Comparison of ENCODE assay signal across 9 mouse cellular contexts in genomic region chr3:86129757-86130156, GRCm38 (mm10). TPM values are rescaled to one million over a fixed set of nuclear protein-coding genes. Genes with fewer than 3 reads are reported as not detected.
A peak's percentile ranks its signal among the peaks of the same experiment; 100 is the strongest.
DNase-seq lines count a peak whose midpoint lies in the region; ATAC-seq and TF ChIP-seq lines count a peak whose summit lies in the region.
"Had no signal": no experiment of that assay in that cellular context is flagged by ENCODE, and none has a peak within 500 bp of the region (broad histone marks: within the 10 kb centered on the region; RNA-seq: fewer than 3 reads in every experiment).

No protein-coding gene starts in this region.

- no peaks in the 10 kb centered on the region for H3K9me3 ChIP-seq in intestine, embryonic 14.5 days (ENCODE audit: control insufficient read depth, low read length)
- H3K9me3 ChIP-seq in intestine, embryonic 15.5 days, result no peaks in the 10 kb centered on the region
- H3K9me3 ChIP-seq: limb, embryonic 12.5 days had no signal

- peak; percentile 31; the same call in 1 of the 2 replicates for TF ChIP-seq CTCF in small intestine, adult 2 months (IDR thresholded peaks at IDR 0.05; ENCODE audit: extremely low read depth, insufficient read length, insufficient replicate concordance, low read depth, low read length)

- no peak overlapping the region for H3K9ac ChIP-seq in intestine, embryonic 14.5 days (ENCODE audit: low read length)
- H3K9ac ChIP-seq in intestine, embryonic 15.5 days, result no peak overlapping the region
- H3K9ac ChIP-seq: limb, embryonic 12.5 days had no signal

- peaks cover 44% of the 10 kb centered on the region for H3K36me3 ChIP-seq in intestine, embryonic 14.5 days (ENCODE audit: control insufficient read depth, insufficient read depth, low read length)
- H3K36me3 ChIP-seq in intestine, embryonic 15.5 days, result peaks cover 12% of the 10 kb centered on the region; the same call in 1 of the 2 replicates
- peaks cover 43% of the 10 kb centered on the region for H3K36me3 ChIP-seq in small intestine, adult 2 months (ENCODE audit: control insufficient read depth, insufficient read depth, low read length)

- no peak for TF ChIP-seq POLR2A in small intestine, adult 2 months (IDR thresholded peaks at IDR 0.05; ENCODE audit: low read depth, low read length)

- no peak overlapping the region for H3K4me3 ChIP-seq in intestine, embryonic 14.5 days (ENCODE audit: low read depth, low read length)
- H3K4me3 ChIP-seq in intestine, embryonic 15.5 days (replicated peaks), result no peak overlapping the region
- H3K4me3 ChIP-seq in small intestine, adult 2 months (ENCODE audit: low read depth, low read length), result no peak overlapping the region
- H3K4me3 ChIP-seq: limb, embryonic 12.5 days had no signal

- no peak overlapping the region for H3K4me2 ChIP-seq in intestine, embryonic 14.5 days (ENCODE audit: low read length)
- no peak overlapping the region for H3K4me2 ChIP-seq in intestine, embryonic 15.5 days (replicated peaks)
- H3K4me2 ChIP-seq: limb, embryonic 12.5 days had no signal

- DNase-seq in intestine, embryonic 14.5 days (ENCODE audit: low spot score), result peak; percentile 84
- DNase-seq in adrenal gland, postnatal 14 days, result peak; percentile 79
- DNase-seq in embryo, embryonic 9.5 days (ENCODE audit: extremely low spot score), result peak; percentile 73
- DNase-seq in heart, postnatal 4 days, result peak; percentile 84
- DNase-seq in layer of hippocampus, postnatal 36 days, result peak; percentile 48 to 70

- no peaks in the 10 kb centered on the region for H3K4me1 ChIP-seq in intestine, embryonic 14.5 days (replicated peaks; ENCODE audit: control insufficient read depth, insufficient read depth, low read length)
- no peaks in the 10 kb centered on the region for H3K4me1 ChIP-seq in intestine, embryonic 15.5 days (replicated peaks)
- H3K4me1 ChIP-seq in small intestine, adult 2 months (ENCODE audit: control insufficient read depth, insufficient read depth, insufficient read length, low read length), result no peaks in the 10 kb centered on the region
- H3K4me1 ChIP-seq: limb, embryonic 12.5 days had no signal

- WGBS in intestine, embryonic 14.5 days, result 15% methylated on average over 6 of the region's 6 CpGs
- 17% methylated on average over 6 of the region's 6 CpGs for WGBS in intestine, embryonic 15.5 days
- 25% methylated on average over 6 of the region's 6 CpGs for WGBS in small intestine, adult 2 months

- ATAC-seq in intestine, embryonic 14.5 days (replicated peaks; ENCODE audit: low FRiP score, low TSS enrichment, low read depth), result no peak
- no peak for ATAC-seq in intestine, embryonic 15.5 days
- 0 out of 2 replicates have a peak, but pooled peaks have one; percentile 64 for ATAC-seq in megakaryocyte-erythroid progenitor cell, adult 5-6 weeks (replicated peaks; ENCODE audit: low FRiP score, low TSS enrichment, poor library complexity, severe bottlenecking)

- H3K27me3 ChIP-seq in intestine, embryonic 14.5 days (replicated peaks; ENCODE audit: control insufficient read depth, insufficient read depth, low read length), result no peaks in the 10 kb centered on the region
- no peaks in the 10 kb centered on the region for H3K27me3 ChIP-seq in intestine, embryonic 15.5 days (replicated peaks)
- H3K27me3 ChIP-seq in small intestine, adult 2 months (ENCODE audit: control insufficient read depth, insufficient read depth, low read length), result no peaks in the 10 kb centered on the region
- H3K27me3 ChIP-seq: limb, embryonic 12.5 days had no signal

- H3K27ac ChIP-seq in intestine, embryonic 14.5 days (ENCODE audit: low read depth), result no peak overlapping the region
- no peak overlapping the region for H3K27ac ChIP-seq in intestine, embryonic 15.5 days
- H3K27ac ChIP-seq in small intestine, adult 2 months (ENCODE audit: insufficient read depth, low read depth, low read length), result no peak overlapping the region
- H3K27ac ChIP-seq: limb, embryonic 12.5 days had no signal

RNA-seq across cellular contexts. Expression of gene Rps3a1, which starts 12.7 kb away (rescaled TPM):
- polyA plus RNA-seq in intestine, embryonic 14.5 days (2014; fragmentation: Nextera tagmentation; extraction: Ambion mirVana), result 1,532 and 1,540 TPM in 2 replicates
- polyA plus RNA-seq in intestine, embryonic 15.5 days (2015; fragmentation: Nextera tagmentation; extraction: Ambion mirVana), result 1,281 and 1,419 TPM in 2 replicates
- 771 and 936 TPM in 2 replicates for total RNA-seq in adrenal gland, postnatal 14 days (2021)
- 100 to 1,000 TPM; 752 to 761 TPM for total RNA-seq in heart, postnatal 4 days (2021)
- 100 to 1,000 TPM; 392 to 411 TPM for total RNA-seq in layer of hippocampus, postnatal 36 days (2021)
- 3,660 and 3,786 TPM in 2 replicates for total RNA-seq in megakaryocyte-erythroid progenitor cell, adult 5-6 weeks (2014; fragmentation: Nextera tagmentation)
- total RNA-seq in megakaryocyte-erythroid progenitor cell, adult 5-6 weeks (2017), result 6,025 and 7,409 TPM in 2 replicates
- 72.2 and 82.5 TPM in 2 replicates for polyA plus RNA-seq in small intestine, adult 2 months (2012; rRNA removed)
